Mouse (Mus musculus): ENCODE results near the gene AC140267.1. TPM values are rescaled to one million over a fixed set of nuclear protein-coding genes. Genes with fewer than 3 reads are reported as not detected.

AC140267.1 gene
- 10 to 100 TPM; 13.6 to 21.0 TPM for total RNA-seq (2021)

DNA sequence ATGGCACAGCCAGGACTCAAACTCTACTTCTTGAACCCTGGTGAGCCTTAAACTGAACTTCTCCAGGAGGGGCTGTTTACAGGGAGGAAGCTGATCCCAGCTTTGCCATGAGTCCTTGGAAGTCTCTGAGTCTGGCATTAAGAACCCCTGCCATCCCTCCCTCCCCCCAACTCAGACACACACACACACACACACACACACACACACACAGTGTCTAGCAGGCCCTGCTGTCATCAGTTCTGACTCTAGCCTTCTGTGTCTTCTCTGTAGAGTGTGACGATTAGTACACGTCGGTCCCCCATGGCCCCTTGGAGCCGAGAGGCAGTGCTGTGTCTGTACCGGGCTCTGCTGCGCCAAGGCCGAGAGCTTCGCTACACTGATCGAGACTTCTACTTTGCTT, at the start of gene AC140267.1:
AC140267.1 (plus strand) TSS at position 301 of the 400 bp plus-strand sequence.
- DNase-seq (ENCODE audit: extremely low spot score in 1 of 2, low spot score in 2 of 2) = no peak
- intact Hi-C loops (cut with DNase I) = no loop called here

DNA sequence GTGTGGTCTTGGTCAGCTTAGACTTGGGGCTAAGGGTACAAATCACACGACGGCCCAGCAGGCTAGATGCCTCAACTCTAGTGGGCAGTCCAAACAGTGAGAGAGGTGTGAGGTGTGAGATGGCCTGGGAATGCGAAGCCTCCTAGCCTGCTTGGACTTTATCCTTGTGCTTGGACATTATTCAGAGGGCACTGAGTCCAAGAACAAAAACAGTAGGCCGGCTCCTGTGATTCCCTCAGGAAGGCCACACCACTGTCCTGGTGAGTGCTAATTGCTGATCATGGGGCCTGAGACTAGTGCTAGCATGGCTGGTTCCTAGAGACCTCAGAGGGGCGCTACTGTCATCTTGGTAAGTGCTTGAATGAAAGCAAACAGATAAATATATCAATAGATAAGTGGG, 46.7 kb upstream of the AC140267.1 start:
- intact Hi-C loops (cut with DNase I) = no loop called here

DNA sequence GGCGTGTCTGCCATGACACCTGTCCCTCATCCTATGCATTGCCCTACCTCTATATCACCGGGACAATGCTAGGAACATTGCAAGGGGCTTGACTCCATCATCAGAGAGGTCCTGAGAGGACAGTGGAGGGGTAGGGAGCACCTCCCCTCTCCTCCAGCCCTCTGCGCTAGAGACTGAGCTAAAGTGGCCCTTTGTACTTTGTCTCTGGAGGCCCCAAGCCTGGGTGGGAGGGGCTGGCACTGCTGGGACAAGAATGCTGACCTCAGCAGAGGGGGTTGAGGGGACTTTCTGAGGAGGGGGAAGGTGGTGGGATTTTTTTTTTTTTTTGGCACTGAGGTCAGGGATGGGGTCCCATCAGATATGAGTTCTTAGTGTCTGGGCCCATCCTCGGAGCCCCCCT, 45.6 kb upstream of the AC140267.1 start:
- intact Hi-C loops (cut with DNase I) = no loop called here
- no peak for DNase-seq (ENCODE audit: extremely low spot score in 1 of 2, low spot score in 2 of 2)

More for the DNA sequence above, 46.7 kb upstream of the AC140267.1 start:
- DNase-seq (ENCODE audit: extremely low spot score in 1 of 2, low spot score in 2 of 2) = no peak

DNA sequence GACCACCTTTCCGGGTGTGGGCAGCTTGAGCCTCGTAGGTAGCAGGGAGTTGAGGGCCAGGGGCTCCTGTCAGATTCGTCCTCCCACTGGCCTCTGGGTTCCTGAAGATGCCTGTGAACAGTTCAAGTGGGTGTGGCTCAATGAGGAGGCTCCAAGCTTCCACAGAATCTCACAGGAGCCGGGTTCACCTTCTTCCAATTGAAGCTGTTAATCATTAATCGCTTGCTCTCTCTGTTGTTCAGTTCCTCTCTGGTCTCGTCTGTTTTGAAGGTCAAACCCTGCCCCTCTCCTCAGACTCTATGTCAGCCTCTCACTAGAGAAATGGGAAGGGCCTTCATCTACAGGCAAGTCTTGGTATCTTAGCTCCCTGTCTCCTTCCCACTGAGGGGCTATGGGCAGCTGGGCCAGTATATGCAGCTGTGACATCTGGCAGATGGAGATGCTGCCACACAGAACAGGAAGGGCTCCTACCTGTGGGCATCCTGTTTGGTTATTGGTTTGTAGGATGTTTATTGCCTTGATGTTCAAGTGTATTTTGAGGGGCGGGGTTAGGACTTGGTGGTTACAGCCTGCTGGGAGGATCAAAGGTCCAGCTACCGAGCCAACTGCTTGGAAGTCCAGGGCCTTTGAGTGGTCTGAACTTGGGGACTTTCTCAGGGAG, 43.9 kb upstream of the AC140267.1 start:
- intact Hi-C loops (cut with DNase I) = no loop called here
- no peak for DNase-seq (ENCODE audit: extremely low spot score in 1 of 2, low spot score in 2 of 2)

DNA sequence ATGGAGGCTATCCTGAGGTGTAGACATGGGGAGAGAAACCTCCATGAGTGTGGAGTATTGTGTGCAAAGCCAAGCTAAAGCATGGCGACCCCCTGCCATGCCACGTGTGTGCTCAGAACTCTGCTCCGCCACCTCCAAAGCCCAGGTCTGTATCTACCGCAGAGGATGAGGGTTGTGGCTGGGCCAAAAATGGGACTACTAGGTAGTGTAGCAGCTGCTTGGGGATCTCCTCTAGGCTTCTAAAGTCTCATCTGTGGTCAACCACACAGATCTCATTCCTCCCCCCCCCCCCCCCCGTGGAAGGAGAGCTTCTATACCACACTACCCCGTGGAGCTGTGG, 43.4 kb upstream of the AC140267.1 start:
- intact Hi-C loops (cut with DNase I) = no loop called here
- no peak for DNase-seq (ENCODE audit: extremely low spot score in 1 of 2, low spot score in 2 of 2)

DNA sequence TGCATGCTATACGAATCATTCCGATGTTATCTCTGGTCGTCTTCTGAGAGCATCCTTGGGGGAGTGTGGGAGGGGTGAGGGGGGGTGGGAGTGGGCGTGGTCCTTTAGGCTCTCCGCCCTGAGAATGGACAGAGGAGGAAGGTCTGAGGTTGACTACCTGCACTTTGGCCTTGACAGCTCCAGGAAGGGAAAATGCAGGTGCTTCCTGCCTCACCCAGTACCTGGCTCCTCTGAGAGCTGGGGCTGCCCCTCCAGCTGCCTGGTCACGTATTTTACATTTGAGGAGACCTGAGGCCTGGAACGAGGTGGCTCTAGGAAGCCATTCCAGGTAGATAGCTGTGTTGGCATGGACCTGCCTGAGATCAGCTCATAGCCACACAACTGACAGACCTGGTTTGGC, 42.8 kb upstream of the AC140267.1 start:
- intact Hi-C loops (cut with DNase I) = no loop called here
- no peak for DNase-seq (ENCODE audit: extremely low spot score in 1 of 2, low spot score in 2 of 2)

DNA sequence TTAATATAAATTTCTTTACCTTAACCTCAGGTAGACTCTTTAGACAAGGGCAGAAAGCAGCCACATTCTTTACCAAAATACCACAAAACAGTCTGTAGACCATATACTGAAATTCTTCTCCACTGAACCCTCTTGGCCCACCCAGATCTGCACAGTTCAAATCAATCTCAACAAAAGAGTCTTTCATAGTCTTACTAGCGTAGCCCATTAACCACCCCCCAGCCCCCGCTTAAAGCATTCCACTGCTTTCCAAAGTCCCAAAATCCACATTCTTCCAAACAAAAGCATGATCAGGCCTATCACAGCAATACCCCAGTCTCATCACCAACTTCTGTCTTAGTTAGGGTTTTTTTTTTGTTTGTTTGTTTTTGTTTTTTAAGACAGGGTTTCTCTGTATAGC, 36.1 kb upstream of the AC140267.1 start:
- intact Hi-C loops (cut with DNase I) = no loop called here
- DNase-seq (ENCODE audit: extremely low spot score in 1 of 2, low spot score in 2 of 2) = no peak

DNA sequence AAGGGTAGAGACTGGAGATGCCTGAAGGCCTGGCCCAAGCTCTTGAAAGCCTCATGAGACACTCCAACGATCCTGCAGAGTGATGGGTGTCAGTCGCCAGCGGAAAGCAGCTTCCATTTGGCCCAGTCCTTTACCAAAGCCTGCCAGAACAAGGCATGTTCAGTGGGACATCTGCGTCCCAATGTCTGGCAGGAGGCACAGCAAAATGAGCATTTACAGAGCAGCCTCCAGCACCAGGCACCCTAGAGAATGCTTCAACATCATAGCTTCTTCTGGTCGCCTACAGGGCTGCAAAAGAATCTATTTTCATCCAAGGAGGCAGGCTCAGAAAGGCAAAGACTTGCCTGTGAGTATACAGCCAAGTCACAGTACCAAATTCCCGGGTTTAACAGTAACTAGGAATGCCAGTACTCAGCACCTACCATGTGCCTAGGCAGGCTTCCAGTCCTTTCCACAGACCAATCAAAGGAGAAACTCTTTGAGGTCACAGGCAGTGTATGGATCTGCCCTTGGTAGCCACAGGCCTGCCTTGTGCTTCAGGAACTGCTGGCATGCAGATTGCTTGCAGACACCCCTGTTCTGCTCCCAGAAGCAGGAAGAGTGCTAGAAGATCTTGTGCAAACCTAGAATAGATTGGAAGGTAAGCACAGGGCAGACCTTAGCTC, 33.4 kb upstream of the AC140267.1 start:
- intact Hi-C loops (cut with DNase I) = no loop called here
- peak in 1 of 2 experiments; percentile 36 for DNase-seq (ENCODE audit: extremely low spot score in 1 of 2, low spot score in 2 of 2)

DNA sequence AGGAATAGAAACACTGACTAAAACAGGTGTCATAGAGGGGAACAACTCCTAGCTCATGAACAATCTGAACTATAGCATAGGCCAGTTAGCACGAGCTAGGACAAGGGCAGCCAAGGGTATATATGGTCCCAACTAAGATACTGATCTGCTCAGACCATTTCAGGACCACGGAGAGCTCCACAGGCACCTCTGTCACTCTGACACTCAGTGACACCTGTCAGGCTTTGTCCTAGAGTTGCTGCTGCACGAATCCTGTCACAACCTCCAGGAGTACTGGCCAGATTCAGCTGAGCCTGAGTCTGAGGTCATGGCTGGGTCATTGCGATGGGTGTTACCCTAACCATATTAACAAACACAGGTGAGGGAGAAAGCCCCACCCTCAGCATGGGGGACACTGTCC, 32.2 kb upstream of the AC140267.1 start:
- DNase-seq (ENCODE audit: extremely low spot score in 1 of 2, low spot score in 2 of 2) = no peak
- intact Hi-C loops (cut with DNase I) = no loop called here

DNA sequence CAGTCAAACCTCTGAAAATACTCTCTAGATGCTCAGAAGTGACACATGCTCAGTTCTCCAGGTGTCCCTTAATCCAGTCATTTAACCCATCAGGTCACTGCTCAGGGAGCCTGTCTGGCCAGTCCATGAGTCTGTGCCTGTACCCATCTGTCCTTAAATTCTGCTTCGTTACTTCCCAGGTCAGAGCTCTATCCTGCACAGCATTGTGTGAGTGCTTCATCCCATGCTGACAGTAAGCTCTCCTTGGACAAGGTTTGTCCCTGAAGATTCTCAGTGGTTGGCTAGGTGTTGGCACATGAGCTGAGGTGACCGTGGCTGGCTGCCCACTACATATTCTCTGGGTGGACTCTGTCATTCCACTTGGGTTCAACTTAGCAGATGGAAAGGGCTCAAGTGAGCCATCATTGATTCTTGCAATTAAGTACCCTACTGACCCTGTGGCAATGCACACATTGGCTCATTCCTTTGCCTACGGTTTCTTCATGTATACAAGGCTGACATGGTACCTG, 29.5 kb upstream of the AC140267.1 start:
- intact Hi-C loops (cut with DNase I) = no loop called here
- no peak for DNase-seq (ENCODE audit: extremely low spot score in 1 of 2, low spot score in 2 of 2)

DNA sequence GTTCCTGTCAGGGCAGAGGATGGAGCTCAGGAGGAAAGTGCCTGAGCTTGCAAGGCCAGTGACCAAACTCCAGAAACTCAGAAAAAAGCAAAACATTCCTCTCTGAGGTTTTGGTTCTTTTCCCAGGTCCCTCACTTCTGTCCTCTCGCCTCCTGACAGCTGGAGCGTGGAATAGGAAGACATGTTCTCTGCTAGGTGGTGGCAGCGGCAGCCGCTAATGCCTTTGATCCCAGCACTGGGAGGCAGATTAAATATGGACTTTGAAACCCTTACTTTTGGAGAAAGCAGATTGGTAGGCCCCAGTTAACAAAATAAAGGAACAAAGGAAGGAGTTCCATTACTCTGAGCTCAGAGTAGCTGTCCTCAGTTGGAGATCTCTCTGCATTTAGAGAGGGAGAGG, 27.2 kb upstream of the AC140267.1 start:
- intact Hi-C loops (cut with DNase I) = no loop called here
- DNase-seq (ENCODE audit: extremely low spot score in 1 of 2, low spot score in 2 of 2) = no peak

DNA sequence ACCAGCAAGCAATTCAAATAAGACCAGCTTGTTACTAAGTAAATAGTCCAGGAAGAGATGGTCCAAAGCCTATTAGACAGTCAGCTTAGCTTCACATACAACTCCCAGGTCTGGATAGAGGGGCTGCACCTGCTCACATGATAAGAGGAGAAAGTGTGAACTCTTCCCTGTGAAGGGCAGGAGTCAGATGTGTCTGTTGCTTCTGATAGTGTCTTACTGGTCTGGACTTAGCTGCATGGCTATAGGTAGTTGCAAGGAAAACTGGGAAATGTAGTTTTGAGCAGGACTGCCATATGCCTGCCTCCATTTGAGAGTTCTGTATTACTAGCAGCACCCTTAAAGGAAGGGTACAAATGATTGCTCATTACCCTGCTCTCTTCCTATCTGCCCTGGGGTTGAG, 21.9 kb upstream of the AC140267.1 start:
- intact Hi-C loops (cut with DNase I) = no loop called here
- DNase-seq (ENCODE audit: extremely low spot score in 1 of 2, low spot score in 2 of 2) = no peak

DNA sequence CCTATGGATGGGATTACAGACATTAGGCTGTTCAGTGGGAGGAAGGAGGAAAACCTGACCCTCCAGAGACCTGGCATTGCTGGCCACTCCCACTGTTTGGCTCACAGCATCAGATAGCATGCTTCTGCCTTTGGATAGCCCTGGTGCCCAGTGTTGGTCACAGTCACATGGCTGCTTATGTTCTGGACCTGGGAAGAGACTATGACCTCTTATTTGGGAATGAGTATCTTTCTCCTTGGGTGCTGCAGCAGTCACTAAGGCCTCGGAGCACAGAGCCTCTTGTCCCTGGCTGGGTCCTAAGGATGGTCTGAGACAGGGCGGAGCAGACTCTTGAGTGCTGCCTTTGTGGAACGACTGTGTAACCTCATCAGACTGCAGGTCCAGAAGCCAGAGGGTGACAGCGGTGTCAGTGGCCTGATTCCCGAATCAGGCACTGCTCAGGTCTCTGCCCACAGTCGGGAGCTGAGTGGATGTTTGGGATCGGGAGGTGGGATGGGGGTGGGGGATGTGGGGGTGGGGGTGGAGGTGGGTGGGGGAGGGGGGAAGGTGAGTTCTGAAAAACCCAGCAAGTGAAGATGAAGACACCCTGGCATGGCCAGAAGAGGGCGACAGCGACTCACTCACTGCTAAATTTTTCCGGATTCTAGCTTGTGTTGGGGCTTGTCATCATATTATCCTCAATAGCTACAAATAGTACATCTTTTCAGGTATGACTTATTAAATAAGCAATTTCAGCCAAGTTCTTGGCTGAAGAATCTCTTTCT, 19.7 kb upstream of the AC140267.1 start:
- intact Hi-C loops (cut with DNase I) = no loop called here
- DNase-seq (ENCODE audit: extremely low spot score in 1 of 2, low spot score in 2 of 2) = peak in 1 of 2 experiments; percentile 53

DNA sequence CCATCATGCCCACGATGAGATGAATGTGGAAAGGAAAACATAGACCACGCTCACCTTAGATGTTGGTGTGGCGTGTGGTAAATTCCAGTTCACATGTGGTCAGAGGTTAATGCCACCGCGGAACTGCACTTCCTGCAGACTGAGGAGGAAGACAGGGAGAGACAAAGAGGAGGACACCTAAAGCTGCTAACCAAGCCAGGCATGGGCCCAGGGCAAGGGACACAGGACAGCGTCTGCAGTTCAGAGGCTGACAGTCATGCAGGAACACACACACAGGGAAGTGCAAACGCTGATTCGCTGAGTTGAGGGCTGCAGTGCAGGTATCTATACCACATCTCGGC, 19.2 kb upstream of the AC140267.1 start:
- no peak for DNase-seq (ENCODE audit: extremely low spot score in 1 of 2, low spot score in 2 of 2)
- intact Hi-C loops (cut with DNase I) = no loop called here

DNA sequence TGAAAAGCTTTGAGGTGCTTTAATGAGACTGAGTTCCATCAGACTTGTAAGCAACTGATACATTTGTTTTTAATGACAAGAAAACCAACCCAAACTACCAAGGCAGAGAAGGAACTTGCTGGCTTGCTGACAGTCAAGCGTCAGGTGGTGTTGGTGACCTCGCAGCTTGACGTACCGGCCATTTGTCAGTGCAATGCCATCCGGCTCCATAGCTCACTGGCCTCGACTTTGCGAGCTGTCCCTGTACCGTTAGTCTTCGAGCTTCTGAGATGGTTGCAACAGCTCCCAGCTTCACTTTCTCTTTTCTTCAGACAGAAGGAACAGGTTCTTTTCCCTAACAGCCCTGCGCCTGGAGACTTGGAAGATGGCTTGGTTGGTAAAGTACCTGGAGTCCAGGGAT, 18.2 kb upstream of the AC140267.1 start:
- intact Hi-C loops (cut with DNase I) = no loop called here
- DNase-seq (ENCODE audit: extremely low spot score in 1 of 2, low spot score in 2 of 2) = no peak

DNA sequence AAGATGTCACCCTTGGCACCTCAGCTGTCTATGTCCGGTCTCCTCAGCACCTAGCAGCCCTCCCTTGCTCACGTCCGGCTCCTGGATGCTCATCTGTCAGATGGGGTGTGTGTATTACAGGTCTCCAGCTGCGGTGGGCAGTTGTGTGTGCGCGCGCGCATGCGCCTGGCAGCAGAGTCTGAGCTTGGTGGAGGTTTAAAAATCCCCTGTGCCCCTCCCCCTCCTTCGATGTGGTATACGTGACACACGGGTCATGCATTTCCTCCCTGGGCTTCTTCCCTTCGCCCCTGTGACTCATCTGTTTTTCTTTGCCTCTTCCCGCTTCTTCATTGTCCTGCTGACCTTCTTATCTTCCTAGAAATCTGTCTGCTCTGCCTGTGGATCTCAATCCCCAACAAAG, 16.4 kb upstream of the AC140267.1 start:
- no peak for DNase-seq (ENCODE audit: extremely low spot score in 1 of 2, low spot score in 2 of 2)
- intact Hi-C loops (cut with DNase I) = no loop called here

DNA sequence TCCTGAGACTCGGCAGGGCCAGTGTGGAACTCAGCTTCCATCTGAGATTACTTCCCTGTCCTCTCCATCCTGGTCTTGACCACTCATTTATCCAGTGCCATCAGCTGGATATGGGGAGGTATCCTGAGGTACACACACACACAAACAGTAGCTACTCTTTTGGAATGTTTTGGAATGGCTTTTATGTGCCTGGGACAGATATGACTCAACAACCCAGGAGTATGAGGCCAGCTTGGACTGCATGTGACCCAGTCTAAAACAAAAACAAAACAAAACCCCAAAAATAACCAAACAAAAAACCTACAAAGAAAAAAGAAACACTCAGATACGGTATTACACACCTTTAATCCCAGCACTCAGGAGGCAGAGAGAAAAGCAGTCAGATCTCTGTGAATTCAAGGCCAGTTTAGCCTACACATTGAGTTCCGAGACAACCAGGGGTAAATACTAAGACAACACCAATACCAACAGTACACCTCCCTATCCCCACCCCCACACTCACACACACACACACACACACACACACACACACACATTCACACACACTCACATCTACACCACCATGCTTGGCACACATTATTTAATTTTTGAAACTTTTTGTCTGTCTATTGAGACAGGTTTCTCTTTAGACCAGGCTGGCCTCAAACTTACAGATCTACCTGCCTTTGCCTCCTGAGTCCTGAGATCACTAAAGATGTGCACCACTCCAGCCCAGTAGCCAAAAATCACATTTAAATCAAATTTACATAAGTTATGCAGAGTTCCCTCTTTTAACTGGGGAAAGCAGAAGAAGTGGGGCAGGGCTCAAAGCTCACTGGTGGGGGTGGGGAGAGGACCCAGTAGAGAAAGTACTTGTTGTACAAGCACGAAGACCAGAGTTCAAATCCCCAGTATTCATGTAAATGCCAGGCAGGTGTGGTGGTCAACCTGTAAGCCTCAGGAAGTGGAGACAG, 15.7 kb upstream of the AC140267.1 start:
- DNase-seq (ENCODE audit: extremely low spot score in 1 of 2, low spot score in 2 of 2) = no peak
- intact Hi-C loops (cut with DNase I) = no loop called here

DNA sequence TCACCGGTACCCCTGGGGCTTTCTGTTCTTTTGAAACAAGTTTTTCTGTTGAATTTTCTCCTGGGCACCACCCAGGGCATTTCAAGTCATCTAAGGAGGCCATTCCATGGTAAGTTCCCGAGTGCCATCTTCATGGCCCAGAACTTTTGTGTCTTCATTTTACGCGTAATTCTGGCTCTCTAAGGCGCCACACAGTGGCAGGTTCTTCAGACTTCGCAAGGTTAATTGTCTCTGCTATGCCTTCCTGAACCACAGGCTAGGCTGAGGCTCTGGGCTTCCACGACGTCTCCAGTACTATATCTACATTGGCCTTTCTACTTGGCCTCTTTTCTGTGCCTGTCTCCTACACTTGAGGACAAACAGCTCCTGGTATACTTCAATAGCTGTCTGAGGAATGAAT, 14.6 kb upstream of the AC140267.1 start:
- intact Hi-C loops (cut with DNase I) = no loop called here
- DNase-seq (ENCODE audit: extremely low spot score in 1 of 2, low spot score in 2 of 2) = no peak

DNA sequence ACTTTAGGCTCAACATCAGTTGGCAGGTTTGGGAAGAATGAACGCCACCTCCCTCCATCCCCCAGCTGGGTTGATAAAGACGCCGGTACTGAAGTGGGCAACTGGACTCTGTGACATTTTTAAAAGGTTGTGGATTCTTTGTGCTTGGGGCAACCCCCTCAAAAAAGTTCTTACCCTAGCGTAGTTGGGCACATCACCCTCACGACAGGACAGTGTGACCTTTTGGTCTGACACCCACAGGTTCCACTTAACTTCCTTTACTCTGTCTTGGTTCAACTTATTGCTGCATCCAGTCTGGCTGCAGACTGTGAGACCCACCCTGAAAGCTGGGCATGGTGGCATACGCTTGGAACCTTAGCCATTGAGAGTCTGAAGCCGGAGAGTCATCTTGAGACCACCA, 11.9 kb upstream of the AC140267.1 start:
- DNase-seq (ENCODE audit: extremely low spot score in 1 of 2, low spot score in 2 of 2) = no peak
- intact Hi-C loops (cut with DNase I) = no loop called here
